Mouse (Mus musculus) fat pad, adult 2 months (tissue): ENCODE measurements around the gene Olfr1239.

Source experiments
- DNase-seq: peaks from one replicate; pipeline ENCODE4 v3.0.0-alpha.2; 2011; ENCODE audit warnings: low read depth, low spot score; ENCODE audit errors: extremely low read depth

The Olfr1239 gene

DNA sequence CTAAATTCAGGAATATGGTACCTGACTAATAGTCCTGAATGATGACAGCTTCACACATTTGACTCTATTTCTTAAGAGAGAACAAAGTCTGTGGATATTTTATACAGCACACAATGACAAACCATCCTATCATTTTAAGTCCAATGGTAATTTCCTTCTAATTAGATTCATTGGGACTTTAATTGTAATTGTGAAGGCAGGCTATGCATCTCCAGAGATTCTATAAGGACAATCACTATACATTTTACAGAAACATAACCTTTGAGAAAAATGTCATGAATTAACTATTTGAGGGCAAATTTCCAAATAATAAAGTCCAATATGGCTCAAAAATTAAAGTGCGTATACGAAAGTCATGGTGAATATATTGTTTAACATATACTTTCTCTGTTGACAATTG is at the start of gene Olfr1239:
TSS of gene Olfr1239 (minus strand) at position 101 of the 400 bp plus-strand sequence.
- no peak for DNase-seq

DNA sequence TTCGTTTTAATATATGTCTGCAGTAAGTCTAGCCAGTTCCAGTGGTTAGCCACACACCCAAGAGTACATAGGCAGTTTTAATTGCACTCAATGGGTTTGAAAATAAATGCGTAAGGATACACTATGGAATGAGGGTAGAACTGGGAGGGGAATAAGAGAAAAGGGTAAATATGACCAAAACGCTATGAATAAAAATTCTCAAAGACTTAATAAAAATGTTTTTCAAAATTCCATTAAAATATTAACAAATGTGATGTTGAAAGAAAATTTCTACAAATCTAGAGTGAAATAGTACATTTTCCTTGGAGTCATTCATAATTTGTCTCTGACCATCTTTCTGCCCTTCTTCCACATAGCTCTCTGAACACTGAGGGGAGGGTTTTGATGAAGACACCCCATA is 22.7 kb upstream of the Olfr1239 start, which contains the start of gene Olfr1240:
TSS of gene Olfr1240 (minus strand) at position 101 of the 400 bp plus-strand sequence.
- DNase-seq = no peak

DNA sequence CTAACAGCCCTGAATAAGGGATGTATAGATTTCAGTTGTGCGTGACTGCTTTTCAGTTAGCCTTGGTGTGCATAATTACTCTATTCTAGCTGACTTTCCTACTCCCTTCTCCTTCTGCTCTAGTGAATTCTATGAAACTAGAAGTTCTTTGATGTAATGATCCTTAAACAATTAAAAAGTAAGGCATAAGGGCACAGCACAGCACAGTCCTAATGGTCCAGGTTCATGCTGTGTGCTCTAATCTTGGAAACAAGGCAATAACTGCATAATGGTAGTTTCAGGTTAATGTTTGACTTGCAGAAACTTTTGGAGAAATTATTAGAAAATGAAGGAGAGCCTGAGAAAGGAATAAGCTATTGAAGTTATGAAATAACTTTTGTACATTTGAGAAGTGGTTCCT is 5.7 kb downstream of the Olfr1239 start:
- DNase-seq = no peak

DNA sequence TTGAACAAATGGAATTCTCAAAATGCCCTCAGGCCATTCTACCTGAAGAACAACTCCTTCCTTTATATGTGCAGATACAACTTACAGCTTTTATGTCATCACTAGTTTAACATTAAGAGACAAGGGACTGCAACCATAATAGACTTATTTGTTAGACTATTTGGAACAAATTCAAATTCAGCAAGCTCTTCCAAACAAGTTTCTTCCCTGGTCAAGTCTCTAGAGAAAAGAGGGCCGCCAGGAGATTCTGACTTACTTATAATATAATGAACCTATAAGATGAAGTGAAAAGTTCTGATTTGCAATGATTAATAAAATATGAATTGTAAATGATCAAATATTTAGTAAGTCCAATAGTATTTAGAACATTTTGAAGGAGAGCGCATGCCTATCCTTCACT is 10.6 kb downstream of the Olfr1239 start, which contains the start of gene Olfr1238:
TSS of gene Olfr1238 (minus strand) at position 101 of the 400 bp plus-strand sequence.
- DNase-seq = no peak

DNA sequence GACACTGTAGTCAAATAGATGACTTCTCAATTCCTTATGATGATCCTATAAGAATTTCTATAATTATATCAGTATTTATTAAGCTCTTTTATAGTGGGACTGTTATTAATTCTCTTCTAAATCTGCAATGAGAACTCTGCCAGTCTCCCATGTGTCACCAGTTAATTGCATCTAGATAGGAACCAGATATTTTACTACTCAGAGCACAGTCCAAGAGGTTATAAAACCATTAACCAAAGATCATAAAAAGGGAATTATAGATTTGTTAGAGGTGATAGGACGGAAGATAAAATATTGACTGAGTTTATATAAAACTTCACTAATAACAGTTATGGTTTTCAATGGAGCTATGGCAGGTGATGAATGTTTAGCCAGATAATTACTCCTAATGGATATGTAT is 19.3 kb downstream of the Olfr1239 start:
- DNase-seq = no peak
